Mouse (Mus musculus) hindbrain, embryonic 15.5 days (tissue): ENCODE data around the gene Tmem129. TPM values are rescaled to one million over a fixed set of nuclear protein-coding genes. Genes with fewer than 3 reads are reported as not detected.

Experiments used
- ATAC-seq: fragments of 200-750 bp; cut with Nextera tagmentation; 2 replicates; pipeline ENCODE4 v1.8.0; 2017; ENCODE audit warnings: low read depth, moderate number of reproducible peaks, moderate TSS enrichment; ENCODE audit not compliant: low FRiP score
- H3K27ac ChIP-seq: fragments of 300-500 bp; sonication (generic); replicated peaks from 2 replicates; pipeline ENCODE4 v1.5.1; 2015; ENCODE audit warnings: mild to moderate bottlenecking, inconsistent platforms
- H3K27me3 ChIP-seq: fragments of 300-500 bp; sonication (generic); 2 replicates; pipeline ENCODE4 v1.6.1; 2015; ENCODE audit warnings: control low read depth, inconsistent platforms
- H3K36me3 ChIP-seq: fragments of 300-500 bp; sonication (generic); 2 replicates; pipeline ENCODE4 v1.6.1; 2015; ENCODE audit warnings: control low read depth, inconsistent platforms
- H3K4me1 ChIP-seq: fragments of 300-500 bp; sonication (generic); replicated peaks from 2 replicates; pipeline ENCODE4 v1.6.1; 2015; ENCODE audit warnings: control low read depth, inconsistent platforms
- H3K4me2 ChIP-seq: fragments of 300-500 bp; sonication (generic); 2 replicates; pipeline ENCODE4 v1.6.1; 2015; ENCODE audit warnings: moderate library complexity, mild to moderate bottlenecking, inconsistent platforms
- H3K4me3 ChIP-seq: fragments of 300-500 bp; sonication (generic); 2 replicates; pipeline ENCODE4 v1.5.1; 2015; ENCODE audit warnings: mild to moderate bottlenecking, inconsistent platforms
- H3K9ac ChIP-seq: fragments of 300-500 bp; sonication (generic); 2 replicates; pipeline ENCODE4 v1.6.1; 2015; ENCODE audit warnings: inconsistent platforms
- H3K9me3 ChIP-seq: fragments of 300-500 bp; sonication (generic); 2 replicates; pipeline ENCODE4 v1.6.1; 2016; ENCODE audit warnings: control low read depth, inconsistent platforms
- WGBS: fragments of 180-500 bp; shearing (Covaris S2); methylation state at CpG from one replicate; pipeline ENCODE4 v1.1.7; 2015; 5-methylcytosine and 5-hydroxymethylcytosine counted together
- polyA plus RNA-seq: library from polyadenylated mRNA; unstranded; fragments of >200 nt; fragmentation: Nextera tagmentation; extraction: Ambion mirVana; gene quantifications from 2 replicates; pipeline ENCODE4 v1.2.1, GENCODE M21; 2015

Tmem129 gene
- 31.4 and 32.7 TPM in 2 replicates for polyA plus RNA-seq

- WGBS, result under 1% methylated on average over 60 of the region's 60 CpGs
- Histone ChIP-seq H3K27ac (peak within 1 kb of the TSS; percentile 98), H3K36me3 (0 out of 2 replicates have a peak, but pooled peaks cover 5% of the 10 kb centered on the region), H3K4me2 (peak within 1 kb of the TSS; percentile 86), H3K4me1 (peaks cover 32% of the 10 kb centered on the region), H3K9me3 (no peaks in the 10 kb centered on the region), H3K9ac (peak within 1 kb of the TSS; percentile 75), H3K27me3 (no peaks in the 10 kb centered on the region), H3K4me3 (peak within 1 kb of the TSS; percentile 75)
- ATAC-seq, result peak; percentile 97
These were observed at the start of gene Tmem129, which contains the start of gene Tacc3 for GRCm38 (mm10) chr5:33657787-33658663. Gene Tmem129 (minus strand): TSS chr5:33658416. Gene Tacc3 (plus strand): TSS chr5:33658128.

- no peak for ATAC-seq
- Histone ChIP-seq H3K27me3 (no peaks in the 10 kb centered on the region), H3K27ac (no peak overlapping the region), H3K36me3 (no peaks in the 10 kb centered on the region), H3K9me3 (no peaks in the 10 kb centered on the region), H3K4me1 (peaks cover 16% of the 10 kb centered on the region), H3K4me3 (no peak overlapping the region), H3K4me2 (no peak overlapping the region), H3K9ac (no peak overlapping the region)
- 72% methylated on average over 4 of the region's 4 CpGs for WGBS
These were observed 48.9 kb upstream of the Tmem129 start for GRCm38 (mm10) chr5:33707163-33707562.

- no peak overlapping the region for H3K4me2 ChIP-seq
- H3K36me3 ChIP-seq, result no peaks in the 10 kb centered on the region
- 100% methylated on average over 1 of the region's 1 CpGs for WGBS
- H3K4me1 ChIP-seq, result peaks cover 16% of the 10 kb centered on the region
- no peaks in the 10 kb centered on the region for H3K27me3 ChIP-seq
- no peak for ATAC-seq
- H3K9me3 ChIP-seq, result no peaks in the 10 kb centered on the region
- H3K27ac ChIP-seq, result 0 out of 2 replicates have a peak overlapping the region, but pooled peaks have one; percentile 69
- no peak overlapping the region for H3K4me3 ChIP-seq
- no peak overlapping the region for H3K9ac ChIP-seq
These were observed 48.1 kb upstream of the Tmem129 start for GRCm38 (mm10) chr5:33706350-33706629.

DNA sequence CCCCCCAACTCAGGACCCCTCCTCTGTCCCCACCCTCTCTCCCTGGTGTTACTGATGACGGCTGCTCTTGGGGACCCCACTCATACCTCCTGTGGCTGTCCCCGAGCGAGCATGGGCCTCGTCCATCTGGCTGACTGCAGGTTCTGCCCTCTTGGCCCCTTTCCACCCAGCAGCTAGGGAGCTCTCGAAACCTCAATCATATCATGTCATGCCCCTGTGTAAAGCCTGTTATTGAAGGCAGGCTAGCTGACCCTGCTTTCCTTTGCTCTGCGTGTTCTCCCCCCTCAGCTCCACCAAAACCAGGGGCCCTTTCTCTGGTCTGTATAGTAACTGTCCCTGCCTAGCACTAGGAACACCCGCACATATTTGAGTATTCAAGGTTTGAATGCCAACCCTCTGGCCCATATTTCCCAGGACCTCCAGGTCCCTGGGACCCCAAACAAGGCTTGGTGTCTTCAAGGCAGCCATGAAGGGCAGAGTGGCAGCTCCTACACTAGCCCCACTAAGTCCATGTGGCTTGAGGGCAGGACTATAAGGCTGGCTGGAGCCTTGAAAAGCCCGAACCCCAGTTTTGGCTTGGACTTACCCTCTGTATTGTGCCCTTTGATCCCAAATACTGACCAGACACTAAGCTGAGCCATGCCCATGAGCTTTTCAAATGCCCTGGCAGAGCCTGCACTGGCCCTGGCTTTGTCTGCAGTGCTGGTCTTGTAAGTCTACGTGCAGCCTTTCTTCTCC lies 47.6 kb upstream of the Tmem129 start:
- H3K27me3 ChIP-seq, result no peaks in the 10 kb centered on the region
- ATAC-seq, result peak; percentile 41; the same call in 1 of the 2 replicates
- no peaks in the 10 kb centered on the region for H3K36me3 ChIP-seq
- H3K4me1 ChIP-seq, result peaks cover 16% of the 10 kb centered on the region
- WGBS, result 23% methylated on average over 9 of the region's 9 CpGs
- H3K9ac ChIP-seq, result no peak overlapping the region
- H3K4me3 ChIP-seq, result no peak overlapping the region
- peak overlapping the region; percentile 69 for H3K27ac ChIP-seq
- H3K4me2 ChIP-seq, result no peak overlapping the region
- H3K9me3 ChIP-seq, result no peaks in the 10 kb centered on the region

DNA sequence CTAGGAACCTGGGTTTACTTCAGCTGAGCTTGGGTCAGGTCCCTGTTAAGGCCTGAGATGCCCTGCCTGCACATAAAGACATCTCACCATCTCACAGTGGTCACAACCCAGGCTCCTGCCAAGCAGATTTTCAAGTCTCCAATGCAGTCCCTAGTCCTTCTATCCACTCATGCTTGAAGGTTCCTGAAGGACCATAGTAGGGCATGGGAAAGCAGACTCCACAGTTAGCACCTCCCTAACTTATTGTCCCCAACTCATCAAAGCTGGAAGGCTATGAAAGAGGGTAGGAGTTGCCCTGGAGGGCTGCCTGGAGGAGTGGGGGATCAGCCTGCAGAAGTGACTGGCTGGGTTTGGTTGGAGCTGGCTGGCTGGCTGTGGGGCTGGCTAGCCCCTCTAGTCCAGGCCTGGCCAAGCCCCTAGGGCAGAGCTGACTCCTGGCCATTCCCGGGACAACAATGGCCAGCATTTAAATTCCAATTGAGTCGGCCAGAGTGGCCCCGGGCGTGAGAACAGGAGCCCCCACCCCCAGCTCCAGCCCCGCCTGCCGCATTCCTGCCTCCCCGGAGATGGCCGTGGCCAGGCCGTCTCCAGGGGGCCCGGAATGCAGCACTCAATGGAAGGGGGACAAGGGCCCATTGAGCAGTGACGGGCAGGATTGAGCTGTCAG lies 46.9 kb upstream of the Tmem129 start:
- Histone ChIP-seq H3K27ac (peak overlapping the region; percentile 70), H3K4me2 (no peak overlapping the region), H3K4me1 (peaks cover 16% of the 10 kb centered on the region), H3K4me3 (no peak overlapping the region), H3K9ac (no peak overlapping the region), H3K9me3 (no peaks in the 10 kb centered on the region), H3K36me3 (no peaks in the 10 kb centered on the region), H3K27me3 (no peaks in the 10 kb centered on the region)
- peak; percentile 87 for ATAC-seq
- WGBS, result 3% methylated on average over 11 of the region's 11 CpGs

DNA sequence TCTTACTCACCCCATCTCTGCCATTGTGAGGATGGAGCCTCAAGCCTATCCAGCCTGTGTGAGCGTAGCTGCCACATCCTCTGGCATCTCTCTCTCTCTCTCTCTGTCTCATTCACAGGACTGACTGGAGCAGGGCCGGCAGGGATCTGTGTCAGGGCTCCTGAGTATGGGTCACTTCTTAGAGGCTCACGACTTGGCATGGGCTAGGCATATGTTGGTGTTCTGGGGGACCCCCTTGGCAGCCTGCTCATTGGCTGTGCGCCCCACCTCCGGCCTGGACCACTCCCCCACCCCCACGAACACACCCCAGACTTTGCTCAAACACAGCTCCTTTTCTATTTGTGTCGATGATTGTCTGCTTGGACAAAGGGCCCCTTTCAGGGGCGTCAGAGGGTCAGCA lies 45.8 kb upstream of the Tmem129 start:
- no peak overlapping the region for H3K9ac ChIP-seq
- peaks cover 16% of the 10 kb centered on the region for H3K4me1 ChIP-seq
- no peak overlapping the region for H3K4me3 ChIP-seq
- H3K4me2 ChIP-seq, result no peak overlapping the region
- no peaks in the 10 kb centered on the region for H3K27me3 ChIP-seq
- ATAC-seq, result peak; percentile 74
- WGBS, result 22% methylated on average over 8 of the region's 8 CpGs
- no peaks in the 10 kb centered on the region for H3K36me3 ChIP-seq
- peak overlapping the region; percentile 70 for H3K27ac ChIP-seq
- no peaks in the 10 kb centered on the region for H3K9me3 ChIP-seq

DNA sequence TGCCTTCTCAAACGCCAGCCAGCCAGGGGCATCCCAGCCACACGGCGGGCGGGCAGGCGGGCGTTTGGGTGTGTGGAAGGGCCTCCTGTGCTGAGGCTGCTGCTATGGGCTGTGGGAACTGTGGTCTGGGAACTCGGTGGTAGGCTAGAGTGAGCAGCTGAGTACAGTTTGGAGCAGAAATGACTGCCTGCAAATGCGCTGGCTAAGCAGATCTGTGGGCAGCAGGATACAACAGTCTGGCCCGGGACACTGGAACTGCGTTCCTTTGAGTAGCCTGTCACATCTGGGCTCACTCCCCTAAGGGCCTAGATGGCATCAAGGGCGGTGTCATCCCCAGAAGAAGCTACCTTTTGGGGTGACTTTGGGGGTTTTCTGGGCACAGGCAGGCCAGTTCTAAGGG lies 43.6 kb upstream of the Tmem129 start:
- Histone ChIP-seq H3K4me2 (no peak overlapping the region), H3K9ac (no peak overlapping the region), H3K4me1 (peaks cover 31% of the 10 kb centered on the region), H3K27me3 (no peaks in the 10 kb centered on the region), H3K36me3 (no peaks in the 10 kb centered on the region), H3K27ac (no peak overlapping the region; the same call in 1 of the 2 replicates), H3K4me3 (no peak overlapping the region), H3K9me3 (no peaks in the 10 kb centered on the region)
- ATAC-seq, result no peak
- WGBS, result 79% methylated on average over 11 of the region's 11 CpGs

GRCm38 (mm10) chr5:33700010-33700409 lies 41.8 kb upstream of the Tmem129 start:
- H3K36me3 ChIP-seq, result no peaks in the 10 kb centered on the region
- no peaks in the 10 kb centered on the region for H3K9me3 ChIP-seq
- H3K27ac ChIP-seq, result peak overlapping the region; percentile 13; the same call in 1 of the 2 replicates
- peaks cover 42% of the 10 kb centered on the region for H3K4me1 ChIP-seq
- ATAC-seq, result no peak
- no peak overlapping the region for H3K4me2 ChIP-seq
- peaks cover 11% of the 10 kb centered on the region for H3K27me3 ChIP-seq
- H3K4me3 ChIP-seq, result no peak overlapping the region
- WGBS, result 54% methylated on average over 13 of the region's 13 CpGs
- H3K9ac ChIP-seq, result no peak overlapping the region

- Histone ChIP-seq H3K4me3 (no peak overlapping the region), H3K27me3 (peaks cover 17% of the 10 kb centered on the region), H3K36me3 (no peaks in the 10 kb centered on the region), H3K4me2 (no peak overlapping the region), H3K27ac (peak overlapping the region; percentile 67; the same call in 1 of the 2 replicates), H3K9ac (no peak overlapping the region), H3K4me1 (peaks cover 40% of the 10 kb centered on the region), H3K9me3 (no peaks in the 10 kb centered on the region)
- WGBS, result 73% methylated on average over 5 of the region's 5 CpGs
- ATAC-seq, result no peak
These were observed 40.5 kb upstream of the Tmem129 start for GRCm38 (mm10) chr5:33698669-33699068.

GRCm38 (mm10) chr5:33697947-33698512 lies 39.8 kb upstream of the Tmem129 start:
- peak; percentile 57 for ATAC-seq
- H3K4me1 ChIP-seq, result peaks cover 40% of the 10 kb centered on the region
- whole genome bisulfite sequencing, result 14% methylated on average over 13 of the region's 13 CpGs
- peaks cover 17% of the 10 kb centered on the region for H3K27me3 ChIP-seq
- H3K9me3 ChIP-seq, result no peaks in the 10 kb centered on the region
- H3K4me3 ChIP-seq, result no peak overlapping the region
- peak overlapping the region; percentile 67 for H3K27ac ChIP-seq
- no peak overlapping the region for H3K9ac ChIP-seq
- H3K4me2 ChIP-seq, result no peak overlapping the region
- no peaks in the 10 kb centered on the region for H3K36me3 ChIP-seq

- H3K4me3 ChIP-seq, result no peak overlapping the region
- no peak overlapping the region for H3K4me2 ChIP-seq
- H3K9me3 ChIP-seq, result no peaks in the 10 kb centered on the region
- H3K36me3 ChIP-seq, result no peaks in the 10 kb centered on the region
- WGBS, result 19% methylated on average over 1 of the region's 1 CpGs
- no peak overlapping the region for H3K9ac ChIP-seq
- H3K4me1 ChIP-seq, result peaks cover 44% of the 10 kb centered on the region
- H3K27me3 ChIP-seq, result peaks cover 17% of the 10 kb centered on the region
- no peak for ATAC-seq
- peak overlapping the region; percentile 53 for H3K27ac ChIP-seq
These were observed 39.3 kb upstream of the Tmem129 start for GRCm38 (mm10) chr5:33697534-33697933.
